Mouse (Mus musculus) megakaryocyte progenitor cell, adult 5-6 weeks (primary cell): Measurements from ENCODE around the gene Mcm6. TPM values are rescaled to one million over a fixed set of nuclear protein-coding genes. Genes with fewer than 3 reads are reported as not detected.
"Not testable (repeated sequence)": the region's sequence is repeated elsewhere in the genome, so short reads cannot be mapped to it uniquely, and the experiment has no call there.

Experiments
- ATAC-seq: replicated peaks from 2 replicates; pipeline ENCODE4 v1.8.0; 2016; ENCODE audit warnings: mild to moderate bottlenecking, moderate TSS enrichment, inconsistent platforms; ENCODE audit not compliant: poor library complexity
- total RNA-seq, 2 experiments: library from RNA; stranded (forward) in 1 of 2; stranded (reverse) in 1 of 2; fragments of 157-497, 149-512 nt in 1 of 2; fragments of 200-1000 nt in 1 of 2; gene quantifications; 2 replicates each; pipeline versions ENCODE4 v1.2.3 to v1.2.4; 2015 to 2017

The Mcm6 gene
- total RNA-seq, 2 experiments from 2014 or later, result 334 to 429 TPM

DNA sequence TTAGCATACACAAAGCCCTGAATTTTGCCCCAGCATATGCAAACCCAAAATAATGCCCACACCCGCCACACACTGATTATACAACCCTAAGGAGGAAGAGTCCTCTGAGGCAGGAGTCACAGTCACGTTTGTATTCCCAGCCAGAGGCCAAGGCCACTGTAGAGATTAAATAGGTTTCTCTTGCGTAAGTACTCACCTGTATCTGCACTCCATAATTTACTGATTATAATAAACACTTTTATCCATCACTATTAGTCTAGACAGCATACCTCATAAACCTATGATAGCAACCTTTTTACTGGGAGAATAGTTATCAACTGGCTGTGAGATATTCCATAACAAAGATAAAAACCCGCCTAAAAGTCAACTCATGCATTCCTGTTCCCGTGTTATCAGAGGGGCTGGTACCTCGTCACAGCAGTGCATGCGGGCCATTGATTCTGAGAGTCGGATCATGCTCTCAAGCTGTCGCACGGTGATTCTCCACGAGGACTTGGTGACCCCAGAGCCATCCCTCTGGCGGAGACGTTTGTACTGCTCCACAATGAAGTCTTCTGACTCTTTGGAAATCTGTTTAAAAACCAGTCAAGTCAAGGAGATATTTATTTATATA is 21.6 kb downstream of the Mcm6 start:
- no peak for ATAC-seq

DNA sequence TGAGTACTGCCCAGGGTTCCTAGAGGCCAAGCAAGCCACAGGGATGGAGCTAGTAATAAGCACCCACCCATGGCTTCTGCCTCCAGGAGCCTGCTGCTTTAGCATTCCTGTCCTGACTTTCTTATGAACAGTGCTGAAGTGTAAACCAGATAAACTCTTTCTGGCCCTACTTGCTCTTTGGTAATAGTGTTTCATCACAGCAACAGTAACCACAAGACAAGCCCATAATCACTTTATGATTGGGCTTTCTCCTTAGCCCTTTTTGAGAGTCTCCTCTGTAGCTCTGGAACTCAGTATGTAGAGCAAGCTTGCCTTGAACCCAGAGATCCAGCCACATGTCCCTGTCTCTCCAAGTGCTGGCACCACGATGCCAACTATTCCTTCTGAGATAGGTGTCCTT is 29.2 kb downstream of the Mcm6 start:
- peak; percentile 68 for ATAC-seq

DNA sequence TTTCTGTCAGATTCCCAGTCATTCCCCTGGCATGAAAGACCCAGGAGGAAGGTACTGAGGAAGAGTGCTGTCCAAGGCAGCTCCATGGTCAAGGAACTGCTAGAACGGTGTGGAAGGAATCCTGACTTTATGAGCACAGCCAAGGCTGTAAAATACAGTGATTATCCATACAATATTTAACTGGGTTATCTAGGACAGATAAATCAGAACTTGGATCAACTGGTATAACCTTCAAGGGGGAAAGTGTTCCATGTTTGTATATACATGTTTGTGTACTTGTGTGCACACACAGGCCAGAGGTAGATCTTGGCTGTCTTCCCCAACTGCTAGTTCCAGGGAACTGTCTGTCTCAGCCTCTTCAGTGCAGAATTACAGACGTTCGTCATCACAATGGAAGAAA is 31.2 kb downstream of the Mcm6 start, which contains the start of gene Lct:
TSS of gene Lct (minus strand) at position 101 of the 400 bp plus-strand sequence.
- ATAC-seq, result no peak

DNA sequence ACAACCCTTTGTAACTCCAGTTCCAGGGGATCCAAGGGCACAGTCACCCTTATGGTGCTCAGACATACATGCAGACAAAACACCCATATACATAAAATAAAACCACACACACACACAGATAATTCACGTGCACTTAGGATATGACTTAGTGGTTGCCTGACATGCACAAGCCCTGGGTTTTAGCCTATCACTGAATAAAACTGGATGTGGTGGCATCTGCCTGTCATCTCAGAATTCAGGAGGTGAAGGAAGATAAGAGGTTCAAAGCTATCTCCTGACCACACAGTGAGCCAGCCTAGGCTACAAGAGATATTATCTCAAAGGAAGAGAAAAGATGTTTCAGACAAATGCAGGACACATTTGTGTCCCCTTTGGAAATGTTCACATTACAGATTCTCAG is 32.3 kb downstream of the Mcm6 start:
- peak; percentile 37 for ATAC-seq

DNA sequence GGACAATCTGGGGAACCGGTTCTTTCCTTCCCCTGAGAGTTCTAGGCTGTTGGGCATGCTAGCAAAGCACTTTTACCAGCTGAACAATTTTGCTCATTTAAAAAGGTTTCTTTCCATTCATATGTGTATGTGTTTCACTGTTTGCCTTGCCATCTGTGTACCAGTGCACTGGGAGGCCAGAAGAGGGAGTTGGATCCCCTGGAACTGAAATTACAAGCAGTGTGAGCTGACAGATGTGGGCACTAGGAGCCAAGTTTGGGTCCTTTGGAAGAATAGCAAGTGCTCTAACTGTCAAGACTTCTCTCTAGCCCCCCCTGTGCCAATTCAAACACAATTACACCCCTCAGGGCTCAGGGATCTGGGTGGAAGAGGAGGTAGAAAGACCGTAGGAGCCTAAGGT is 34.7 kb downstream of the Mcm6 start:
- ATAC-seq, result no peak

DNA sequence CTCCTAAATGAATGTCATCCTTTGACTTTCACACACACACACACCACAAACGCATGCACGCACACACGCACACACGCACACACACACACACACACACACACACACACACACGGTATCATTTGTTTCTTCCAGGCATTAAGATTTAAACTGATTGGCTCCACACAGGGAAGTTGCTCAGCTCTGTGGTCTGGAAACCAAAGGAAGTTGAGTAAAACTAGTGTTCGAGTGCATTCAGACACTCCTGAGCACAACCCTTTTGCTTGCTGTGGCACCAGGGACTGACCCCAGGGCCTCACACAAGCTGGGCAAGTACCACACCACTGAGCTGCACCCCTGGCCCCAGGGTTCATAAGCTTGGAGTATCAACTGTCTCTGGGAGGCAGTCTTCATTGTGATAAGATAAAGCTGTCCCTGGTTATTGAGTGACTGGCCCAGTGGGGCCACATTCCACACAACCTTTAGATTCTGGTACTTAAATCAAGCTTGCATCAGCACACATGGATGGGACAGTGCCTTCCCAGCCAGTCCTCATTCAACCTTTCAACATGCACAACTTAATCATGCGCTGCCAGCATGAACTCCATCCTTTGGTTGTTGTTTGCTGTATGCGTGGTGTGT is 36.3 kb downstream of the Mcm6 start:
- ATAC-seq, result peak; percentile 87

DNA sequence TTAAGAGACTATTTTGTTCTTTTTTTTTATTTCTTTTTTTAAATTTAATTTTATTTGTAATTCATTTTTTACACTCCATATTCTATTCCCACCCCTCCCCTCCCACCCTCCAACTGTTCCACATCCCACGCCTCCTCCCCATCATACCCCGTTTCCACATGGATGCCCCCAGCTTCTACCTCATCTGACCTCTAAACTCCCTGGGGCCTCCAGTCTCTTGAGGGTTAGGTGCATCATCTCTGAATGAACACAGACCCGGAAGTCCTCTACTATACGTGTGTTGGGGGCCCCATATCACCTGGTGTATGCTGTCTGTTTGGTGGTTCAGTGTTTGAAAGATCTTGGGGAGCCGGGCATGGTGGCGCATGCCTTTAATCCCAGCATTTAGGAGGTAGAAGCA is 40.2 kb downstream of the Mcm6 start:
- ATAC-seq, result not testable (repeated sequence)

DNA sequence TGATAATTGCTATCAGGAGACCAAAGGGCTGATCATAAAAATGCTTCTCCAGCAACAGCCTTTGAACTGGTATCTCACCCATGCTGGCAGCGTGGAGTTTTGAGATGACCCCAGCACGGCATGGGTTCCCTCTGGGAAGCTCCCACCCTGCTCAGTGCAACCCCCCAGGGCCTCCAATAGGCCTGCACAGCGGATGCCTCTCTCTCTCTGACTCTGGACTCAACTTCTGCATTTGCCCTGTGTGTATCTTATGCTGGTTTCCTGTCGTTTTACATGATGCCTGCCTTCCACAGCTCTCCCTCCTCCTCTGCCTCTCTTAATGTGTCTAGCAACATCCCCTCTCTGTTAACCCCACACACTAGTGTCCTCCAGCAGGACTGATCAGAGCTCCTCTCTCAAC is 44.8 kb downstream of the Mcm6 start:
- ATAC-seq, result peak; percentile 97

DNA sequence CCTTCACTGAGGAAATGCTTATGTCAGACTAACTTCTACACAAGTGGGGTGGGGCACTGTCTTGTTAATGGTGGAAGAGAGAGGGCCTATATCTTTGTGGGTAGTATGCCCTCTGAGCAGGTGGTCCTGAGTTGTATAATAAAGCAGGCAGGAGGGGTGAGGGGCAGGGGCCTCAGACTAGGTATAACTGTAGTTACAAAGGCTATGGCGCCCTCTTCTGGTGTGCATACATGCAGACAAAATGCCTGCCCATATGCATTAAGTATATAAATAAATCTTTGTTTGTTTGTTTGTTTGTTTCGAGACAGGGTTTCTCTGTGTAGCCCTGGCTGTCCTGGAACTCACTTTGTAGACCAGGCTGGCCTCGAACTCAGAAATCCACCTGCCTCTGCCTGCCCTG is 50.4 kb downstream of the Mcm6 start:
- no peak for ATAC-seq

DNA sequence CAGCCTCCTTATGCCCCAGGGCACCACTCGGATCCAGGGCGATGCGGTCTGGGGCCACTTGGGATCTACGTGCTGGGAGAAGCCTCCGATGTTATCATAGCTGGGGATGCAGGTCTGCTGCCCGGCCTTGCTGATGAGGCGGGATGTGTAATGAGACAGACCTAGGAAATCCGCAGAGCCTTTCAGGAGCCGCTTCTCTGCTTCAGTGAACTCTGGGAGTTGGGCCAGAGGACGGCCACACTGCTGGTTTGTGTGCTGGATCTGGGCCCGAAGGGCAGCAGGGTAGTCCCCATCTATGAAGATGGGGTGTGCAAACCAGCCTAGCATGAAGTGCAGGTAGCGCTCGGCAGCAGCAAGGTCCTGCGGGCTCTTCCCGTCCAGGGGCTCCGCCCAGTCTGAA is 55.6 kb downstream of the Mcm6 start:
- no peak for ATAC-seq

DNA sequence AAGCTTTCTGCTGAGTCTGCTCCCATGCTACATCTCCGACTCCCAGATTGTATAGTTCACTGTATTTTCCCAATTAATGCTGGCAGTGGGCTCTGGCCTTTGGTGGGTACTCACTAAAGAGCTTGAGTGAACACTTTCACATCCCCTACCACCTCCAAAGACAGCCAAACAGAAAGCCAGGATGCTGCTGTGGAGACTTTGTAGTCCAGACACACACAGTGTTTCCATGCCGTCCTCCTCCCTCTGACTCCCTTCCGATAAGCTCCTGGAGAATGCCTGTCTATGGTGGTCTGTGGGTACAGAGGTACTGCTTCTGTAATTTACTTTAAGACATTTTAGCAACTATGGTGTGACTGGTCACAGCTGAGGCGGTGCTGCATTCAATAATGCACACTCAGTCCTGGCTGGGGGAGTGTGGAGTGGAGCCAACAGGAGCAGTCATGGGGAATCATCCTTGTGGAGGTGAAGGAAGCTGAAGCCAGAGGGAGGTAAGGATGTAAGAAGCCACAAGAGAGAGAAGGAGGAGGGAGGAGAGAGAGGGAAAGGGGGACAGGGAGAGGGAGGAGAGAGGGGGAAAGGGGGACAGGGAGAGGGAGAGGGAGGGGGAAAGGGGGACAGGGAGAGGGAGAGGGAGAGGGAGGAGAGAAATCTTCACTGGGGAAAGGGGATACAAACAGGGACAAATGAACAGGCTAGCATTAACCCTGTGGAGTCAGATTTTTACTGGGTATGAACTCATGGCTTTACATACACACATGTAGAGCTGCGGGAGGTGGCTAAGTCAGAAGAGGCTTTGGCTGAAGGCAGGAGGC is 63.5 kb downstream of the Mcm6 start:
- no peak for ATAC-seq

DNA sequence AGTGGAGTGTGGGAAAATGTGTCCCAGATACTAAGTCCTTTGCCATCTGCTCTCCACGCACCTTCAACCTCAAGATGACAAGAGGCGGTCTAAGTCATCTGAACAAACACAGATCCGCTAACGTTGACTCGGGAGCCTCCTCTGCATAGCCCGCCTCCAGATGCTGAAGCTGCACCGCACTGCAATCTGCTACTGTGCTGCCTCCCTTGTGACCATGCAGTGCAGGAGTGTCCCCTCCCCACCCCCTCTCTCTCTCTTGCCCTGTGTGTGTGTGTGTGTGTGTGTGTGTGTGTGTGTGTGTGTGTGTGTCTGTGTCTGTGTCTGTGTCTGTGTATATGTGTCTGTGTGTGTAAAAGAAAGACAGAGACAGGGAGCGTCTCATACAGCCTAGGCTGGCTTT is 64.2 kb downstream of the Mcm6 start:
- ATAC-seq, result no peak

DNA sequence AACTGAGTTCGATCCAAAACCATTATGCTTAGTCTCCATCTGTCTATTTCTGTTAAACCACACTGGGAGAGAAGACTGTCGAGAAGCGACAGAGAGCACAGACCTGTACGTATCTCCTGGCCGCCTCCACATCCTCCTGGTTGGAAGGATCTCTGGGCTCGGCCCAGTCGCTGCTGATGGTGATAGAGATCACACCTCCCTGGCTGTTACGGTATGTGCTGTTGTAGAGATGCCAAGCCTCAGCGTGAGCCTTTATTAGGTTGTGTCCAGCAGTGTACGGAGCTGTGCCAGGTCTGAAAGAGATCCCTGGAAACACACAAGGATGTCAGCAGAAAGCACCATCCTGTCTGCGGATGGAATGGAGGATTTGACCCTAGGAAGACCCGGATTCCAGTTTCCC is 65.9 kb downstream of the Mcm6 start:
- ATAC-seq, result no peak

DNA sequence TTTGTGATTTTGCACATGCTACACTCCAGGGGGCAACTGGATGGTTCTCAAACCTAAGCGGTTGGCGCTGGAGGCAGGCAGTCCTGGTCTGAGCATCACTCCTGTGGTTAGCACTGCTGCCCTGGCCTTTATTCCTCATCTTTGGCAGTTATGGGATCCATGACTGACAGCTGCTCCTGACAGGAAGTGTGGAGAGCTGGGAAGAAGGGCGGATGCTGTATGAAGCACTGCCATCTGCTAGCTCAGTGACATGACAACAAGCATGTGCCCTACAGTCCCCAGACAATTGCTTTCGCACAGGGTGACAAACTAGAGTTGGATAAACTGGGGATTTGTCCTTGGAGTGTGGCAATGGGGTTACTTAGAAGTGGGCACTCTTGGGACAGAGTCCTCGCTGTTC is 69.2 kb downstream of the Mcm6 start:
- ATAC-seq, result no peak

DNA sequence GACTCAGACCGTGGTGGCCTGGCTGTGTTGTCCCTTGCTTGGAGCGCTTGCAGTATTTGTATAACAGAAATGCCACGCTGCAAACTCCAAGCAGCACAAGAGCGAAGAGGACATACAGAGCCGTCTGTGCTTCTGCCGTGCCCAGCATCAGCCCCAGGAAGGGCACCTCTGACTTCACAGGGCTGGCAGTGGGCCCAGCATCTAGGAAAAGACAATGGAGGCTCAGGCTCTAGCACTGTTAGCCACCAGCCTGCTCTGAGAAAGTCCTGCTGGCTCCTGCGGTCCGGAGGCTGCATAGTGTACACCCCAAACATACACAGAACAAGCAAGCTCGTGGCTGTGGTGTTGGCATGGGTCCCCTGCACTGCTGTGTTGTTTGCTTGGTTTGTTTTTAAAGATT is 74.3 kb downstream of the Mcm6 start:
- no peak for ATAC-seq

DNA sequence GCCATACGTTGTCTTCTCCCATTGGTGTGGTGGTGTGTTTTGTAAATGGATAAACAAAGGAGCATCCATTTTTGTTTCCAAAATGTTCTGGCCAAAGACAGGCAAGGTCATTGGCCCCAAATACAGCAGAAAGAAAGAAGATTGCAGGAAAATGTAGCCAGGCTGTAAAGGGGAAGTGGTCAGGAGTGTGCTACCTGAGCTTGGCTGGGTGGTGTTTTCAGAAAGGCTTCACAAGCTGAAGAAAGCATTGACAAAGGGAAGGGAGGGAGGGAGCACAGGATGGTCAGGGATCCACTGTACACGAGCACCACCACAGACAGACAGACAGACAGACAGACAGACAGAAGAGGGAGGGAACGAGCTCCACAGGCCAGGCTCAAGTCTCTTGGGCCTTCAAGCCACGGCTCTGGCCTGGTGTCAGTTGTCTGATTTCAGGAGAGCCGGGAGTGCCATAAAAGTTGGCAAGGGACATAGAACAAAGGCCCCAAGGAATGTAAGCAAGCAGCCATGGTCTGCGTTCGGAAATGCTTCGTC is 75.2 kb downstream of the Mcm6 start:
- 0 out of 2 replicates have a peak, but pooled peaks have one; percentile 37 for ATAC-seq

DNA sequence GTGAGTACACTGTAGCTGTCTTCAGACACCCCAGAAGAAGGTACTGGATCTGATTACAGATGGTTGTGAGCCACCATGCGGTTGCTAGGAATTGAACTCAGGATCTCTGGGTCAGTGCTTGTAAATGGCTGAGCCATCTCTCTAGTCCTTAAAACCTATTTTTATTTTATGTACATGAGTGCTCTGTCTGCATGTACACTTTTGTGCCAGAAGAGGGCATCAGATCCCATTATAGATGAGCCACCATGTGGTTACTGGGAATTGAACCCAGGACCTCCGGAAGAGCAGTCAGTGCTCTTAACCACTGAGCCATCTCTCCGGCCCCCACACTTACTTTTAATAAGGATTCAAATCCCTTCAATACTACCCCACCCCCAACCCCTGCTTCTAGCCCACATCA is 76.5 kb downstream of the Mcm6 start:
- no peak for ATAC-seq

DNA sequence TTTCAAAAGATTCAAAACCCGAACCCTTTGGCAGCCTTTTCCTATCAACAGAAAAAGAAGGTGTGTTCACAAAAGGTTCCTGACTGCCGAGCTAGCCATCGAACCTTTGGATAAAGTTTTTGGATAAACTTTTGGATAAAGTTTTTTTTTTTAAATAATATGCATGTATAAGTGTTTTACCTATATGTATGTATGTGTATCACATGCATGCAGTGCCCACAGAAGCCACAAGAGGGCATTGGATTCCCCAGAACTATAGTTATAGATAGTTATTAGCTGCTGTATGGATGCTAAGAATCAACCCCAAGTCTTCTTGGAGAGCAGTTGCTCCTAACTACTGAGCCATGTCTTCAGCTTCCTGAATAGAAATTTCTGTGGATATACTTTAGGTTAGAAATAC is 77.7 kb downstream of the Mcm6 start:
- ATAC-seq, result no peak
